Mouse (Mus musculus) ovary, postnatal 14 days (tissue): ENCODE data around the gene Nthl1.
"Not testable (repeated sequence)": the region's sequence is repeated elsewhere in the genome, so short reads cannot be mapped to it uniquely, and the experiment has no call there.

Source experiments
- DNase-seq: peaks from one replicate; pipeline ENCODE4 v3.0.0; 2022; ENCODE audit warnings: low spot score

The Nthl1 gene

GRCm38 (mm10) chr17:24650070-24650616, 17.7 kb downstream of the Nthl1 start, which contains the start of gene Slc9a3r2:
Gene Slc9a3r2 (minus strand): TSS chr17:24650327.
- DNase-seq, result no peak

- DNase-seq, result no peak
Measured at GRCm38 (mm10) chr17:24650766-24651165, 18.3 kb downstream of the Nthl1 start.

- no peak for DNase-seq
Measured at GRCm38 (mm10) chr17:24651835-24652234, 19.4 kb downstream of the Nthl1 start.

GRCm38 (mm10) chr17:24653967-24654710, 21.7 kb downstream of the Nthl1 start:
- peak; percentile 75 for DNase-seq

- DNase-seq, result no peak
Measured at GRCm38 (mm10) chr17:24654969-24655368, 22.5 kb downstream of the Nthl1 start.

GRCm38 (mm10) chr17:24658017-24658758, 25.7 kb downstream of the Nthl1 start, which contains the start of gene Npw:
Gene Npw (minus strand): TSS chr17:24658457.
- no peak for DNase-seq

- DNase-seq, result not testable (repeated sequence)
Measured at GRCm38 (mm10) chr17:24667011-24667410, 34.5 kb downstream of the Nthl1 start.

GRCm38 (mm10) chr17:24667416-24667815, 34.9 kb downstream of the Nthl1 start:
- no peak for DNase-seq

DNA sequence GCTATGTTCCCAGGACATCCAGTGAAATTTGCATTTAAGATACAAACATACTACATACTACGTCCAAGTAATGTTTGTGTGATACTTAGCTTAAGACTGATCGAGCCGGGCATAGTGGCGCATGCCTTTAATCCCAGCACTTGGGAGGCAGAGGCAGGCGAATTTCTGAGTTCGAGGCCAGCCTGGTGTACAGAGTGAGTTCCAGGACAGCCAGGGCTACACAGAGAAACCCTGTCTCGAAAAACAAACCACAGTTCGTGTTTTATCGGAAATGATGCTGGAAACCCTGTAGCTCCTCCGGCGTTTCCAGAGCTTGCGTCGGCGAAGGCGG, 36.7 kb downstream of the Nthl1 start:
- DNase-seq, result not testable (repeated sequence)

GRCm38 (mm10) chr17:24669545-24670245, 37.2 kb downstream of the Nthl1 start, which contains the start of gene Zfp598:
Gene Zfp598 (plus strand): TSS chr17:24669687.
- peak; percentile 96 for DNase-seq

GRCm38 (mm10) chr17:24670246-24670844, 37.9 kb downstream of the Nthl1 start:
- DNase-seq, result no peak

DNA sequence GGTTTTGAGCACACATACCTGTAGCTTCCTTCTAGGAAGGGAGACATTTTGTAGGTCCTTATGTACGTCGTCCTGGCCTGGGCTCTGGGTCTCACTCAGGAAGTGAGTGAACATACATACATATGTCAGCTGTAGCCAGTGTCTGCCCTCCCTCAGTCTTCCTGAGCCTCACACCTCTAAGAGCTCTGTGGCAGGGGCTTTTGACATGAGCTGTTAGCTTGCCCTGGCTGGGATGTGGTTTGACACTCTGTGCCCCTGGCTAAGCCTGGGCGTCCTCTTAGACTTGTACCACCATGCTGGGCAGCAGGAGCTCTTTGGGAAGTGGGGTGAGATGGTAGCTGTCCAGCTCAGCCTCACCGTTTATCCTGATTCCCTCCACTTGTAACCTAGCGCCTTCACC, 38.9 kb downstream of the Nthl1 start:
- no peak for DNase-seq

- no peak for DNase-seq
Measured at GRCm38 (mm10) chr17:24672141-24672540, 39.7 kb downstream of the Nthl1 start.

DNA sequence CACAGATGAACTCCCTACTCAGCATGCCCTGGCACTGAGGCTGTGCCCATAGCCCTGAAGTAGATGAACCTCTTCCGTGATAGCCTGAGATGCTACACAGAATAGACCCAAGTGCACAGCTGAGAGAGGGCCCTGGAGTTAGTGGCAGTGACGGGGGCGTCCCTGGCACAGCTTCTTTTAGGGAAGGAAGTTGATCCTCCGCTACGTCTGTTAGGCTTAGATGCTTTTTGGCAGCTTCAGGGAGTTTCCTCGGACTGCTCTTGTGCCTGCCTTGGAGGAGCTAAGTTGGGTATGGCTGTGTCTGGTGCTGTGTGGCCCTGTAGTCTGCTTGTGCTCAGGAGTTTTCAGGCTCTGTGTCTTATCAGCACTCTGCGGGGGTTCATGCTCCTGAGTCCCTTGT, 41.8 kb downstream of the Nthl1 start:
- no peak for DNase-seq

DNA sequence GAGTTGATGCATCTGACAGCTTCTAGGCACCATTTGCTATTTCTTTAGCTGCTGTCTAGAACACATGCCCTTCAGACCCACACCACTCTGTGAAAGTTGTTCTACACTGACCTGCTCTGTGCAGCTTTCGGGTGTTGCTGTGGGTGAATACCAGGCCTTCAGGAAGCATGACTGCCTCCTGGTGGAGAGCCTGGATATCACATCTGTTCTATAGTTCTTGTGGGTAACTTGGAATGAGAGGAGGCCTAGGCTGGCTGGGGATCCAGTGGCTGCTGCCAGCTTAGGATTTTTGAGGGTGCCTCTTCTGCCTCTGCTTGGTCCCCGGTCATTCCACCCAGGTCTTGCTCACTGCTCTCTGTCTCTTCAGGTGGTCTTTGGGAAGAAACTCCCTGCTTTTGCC, 43.7 kb downstream of the Nthl1 start:
- no peak for DNase-seq

- DNase-seq, result no peak
Measured at GRCm38 (mm10) chr17:24676877-24677276, 44.4 kb downstream of the Nthl1 start.

GRCm38 (mm10) chr17:24677500-24678080, 45.1 kb downstream of the Nthl1 start:
- DNase-seq, result no peak

- no peak for DNase-seq
Measured at GRCm38 (mm10) chr17:24686514-24686913, 54.0 kb downstream of the Nthl1 start.

GRCm38 (mm10) chr17:24687146-24687595, 54.7 kb downstream of the Nthl1 start:
- DNase-seq, result no peak

GRCm38 (mm10) chr17:24687599-24687998, 55.1 kb downstream of the Nthl1 start:
- DNase-seq, result no peak
